Mouse (Mus musculus) layer of hippocampus, postnatal 10 days (tissue): ENCODE measurements around the gene Ddx21. TPM values are rescaled to one million over a fixed set of nuclear protein-coding genes. Genes with fewer than 3 reads are reported as not detected.

Experiments
- DNase-seq, 2 experiments: peaks; one replicate each; pipeline ENCODE4 v3.0.0; 2021; ENCODE audit warnings: low spot score in 2 of 2
- total RNA-seq, 2 experiments: library from RNA; stranded (reverse); gene quantifications; 2 replicates each; pipeline ENCODE4 v1.2.3; 2021

The Ddx21 gene
- total RNA-seq, 2 experiments from 2014 or later: 34.9 to 35.0 TPM

- no peak for DNase-seq
Measured at GRCm38 (mm10) chr10:62570126-62570871, 31.8 kb downstream of the Ddx21 start.

DNA sequence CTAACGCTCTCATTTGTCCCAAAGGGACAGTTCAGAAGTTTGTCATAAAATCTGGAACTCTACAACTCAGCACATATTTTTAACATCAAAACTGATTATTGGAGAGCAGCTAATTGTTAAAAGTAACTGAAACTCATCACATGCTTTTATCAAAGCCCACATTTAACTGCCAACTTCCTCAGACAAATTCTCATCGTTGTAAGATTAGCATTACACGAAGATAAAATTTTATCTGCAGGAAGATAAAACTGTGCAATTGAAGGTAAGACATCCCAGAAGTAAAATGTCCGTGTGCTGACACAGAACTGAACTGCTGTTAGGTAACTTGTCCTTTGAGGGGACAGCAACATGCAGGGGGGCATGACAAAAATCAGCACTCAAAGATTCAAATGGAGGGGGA is 33.2 kb downstream of the Ddx21 start:
- DNase-seq: no peak

GRCm38 (mm10) chr10:62557736-62558135 is 44.3 kb downstream of the Ddx21 start:
- DNase-seq: no peak

DNA sequence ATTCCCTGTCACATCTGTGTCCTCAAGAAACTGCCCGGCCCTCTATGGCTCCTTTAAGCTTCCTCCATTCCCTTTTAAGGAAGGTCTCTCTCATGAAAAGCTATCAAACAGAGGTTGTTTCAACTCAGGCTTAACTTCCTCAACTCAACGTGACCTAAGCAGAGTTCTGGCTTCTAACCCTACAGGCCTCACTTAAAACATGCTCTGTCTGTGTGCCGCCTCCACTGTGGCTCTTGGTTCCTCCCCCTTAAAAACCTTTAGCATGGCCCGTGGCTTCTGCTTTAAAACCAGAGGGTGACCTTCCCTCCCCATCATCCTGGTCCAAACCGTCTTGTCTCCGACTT is 45.6 kb downstream of the Ddx21 start:
- DNase-seq: no peak

- DNase-seq: no peak
Measured at GRCm38 (mm10) chr10:62555705-62556557, 46.1 kb downstream of the Ddx21 start.

- DNase-seq: no peak
Measured at GRCm38 (mm10) chr10:62553611-62554091, 48.4 kb downstream of the Ddx21 start.

DNA sequence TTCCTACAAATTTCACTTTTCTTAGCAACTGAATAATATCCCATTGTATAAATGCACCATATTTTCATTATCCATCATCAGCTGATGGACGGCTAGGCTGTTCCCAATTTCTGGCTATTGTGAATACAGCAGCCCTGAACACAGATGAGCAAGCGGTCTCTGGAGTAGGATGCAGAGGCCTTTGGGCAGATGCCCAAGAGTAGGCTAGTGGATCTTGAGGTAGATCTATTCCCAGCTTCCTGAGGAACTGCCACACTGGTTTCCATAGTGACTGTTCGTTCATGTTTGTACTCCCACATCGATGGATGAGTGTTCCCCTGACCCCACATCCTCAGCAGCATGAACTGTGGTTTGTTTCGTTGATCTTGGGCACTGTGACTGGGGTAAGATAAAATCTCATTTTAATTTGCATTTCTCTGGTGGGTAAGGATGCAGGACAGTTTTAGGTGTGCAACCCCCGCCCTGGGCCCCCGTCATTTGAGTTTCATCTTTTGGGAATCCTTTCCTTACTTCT is 51.2 kb downstream of the Ddx21 start:
- no peak for DNase-seq

DNA sequence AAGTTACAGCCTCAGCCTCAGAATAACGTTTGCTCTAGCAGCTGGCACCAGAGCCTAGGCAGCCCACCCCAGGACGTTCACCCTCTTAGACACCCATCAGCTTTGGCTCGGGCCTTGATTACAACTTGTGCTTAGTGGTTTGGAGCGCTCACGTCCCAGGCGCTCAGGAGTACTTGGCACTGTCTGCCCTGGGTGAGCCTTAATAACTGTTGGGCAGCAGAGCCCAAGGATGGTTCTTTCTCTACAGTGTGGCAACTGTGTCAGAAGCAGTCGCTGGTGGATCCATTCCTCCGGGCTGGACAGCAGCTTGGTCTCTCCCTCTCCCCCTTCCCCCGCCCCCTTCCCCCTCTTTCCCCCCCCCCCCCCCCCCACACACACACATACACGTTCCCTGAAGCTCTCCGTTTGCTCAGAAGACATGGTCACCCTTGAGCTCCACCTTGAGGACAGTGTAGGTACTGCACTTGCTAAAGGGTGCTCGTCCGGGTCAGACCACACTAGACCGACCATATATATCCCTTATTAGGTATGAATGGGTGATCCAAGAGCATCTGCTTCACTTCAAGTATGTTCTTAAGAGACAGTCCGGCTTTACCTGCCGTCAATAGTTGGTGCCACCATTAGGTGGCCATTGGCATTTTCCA is 52.4 kb downstream of the Ddx21 start:
- peak; percentile 76 to 77 for DNase-seq

DNA sequence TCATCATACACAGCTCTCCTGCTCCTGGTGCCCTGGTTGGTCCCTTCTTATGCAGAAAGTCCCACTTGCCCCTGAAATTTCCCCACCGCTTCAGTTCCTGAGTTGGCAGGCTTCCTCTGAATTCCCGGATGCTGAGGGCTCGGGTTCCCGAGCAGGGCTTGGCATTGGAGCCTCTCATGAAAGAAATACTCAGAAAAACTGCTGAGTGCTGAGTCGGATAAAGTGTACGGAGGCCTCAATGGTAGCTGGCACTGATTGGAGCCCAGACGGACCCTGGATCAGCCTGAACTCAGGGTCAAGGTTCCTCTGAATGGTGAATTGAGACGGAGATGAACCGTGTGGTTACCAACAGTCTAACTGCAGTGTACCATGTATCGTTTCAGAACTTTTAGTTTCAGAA is 55.6 kb downstream of the Ddx21 start:
- DNase-seq: no peak

DNA sequence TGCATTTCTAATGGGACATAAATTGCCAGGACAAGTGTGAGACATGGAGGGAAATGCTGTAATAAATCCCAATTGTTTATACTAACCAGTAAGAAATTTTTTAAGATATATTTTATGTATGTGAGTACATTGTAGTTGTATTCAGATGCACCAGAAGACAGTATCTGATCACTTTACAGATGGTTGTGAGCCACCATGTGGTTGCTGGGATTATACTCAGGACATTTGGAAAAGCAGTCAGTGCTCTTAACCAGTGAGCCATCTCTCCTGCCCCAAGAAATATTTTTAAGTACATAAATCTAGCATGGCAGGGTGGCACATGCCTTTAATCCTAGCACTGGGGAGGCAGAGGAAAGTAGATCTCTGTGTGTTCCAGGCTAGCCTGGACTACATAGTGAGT is 56.3 kb downstream of the Ddx21 start:
- DNase-seq: no peak

GRCm38 (mm10) chr10:62544316-62544715 is 57.8 kb downstream of the Ddx21 start:
- DNase-seq: no peak

GRCm38 (mm10) chr10:62543399-62543808 is 58.7 kb downstream of the Ddx21 start:
- no peak for DNase-seq

DNA sequence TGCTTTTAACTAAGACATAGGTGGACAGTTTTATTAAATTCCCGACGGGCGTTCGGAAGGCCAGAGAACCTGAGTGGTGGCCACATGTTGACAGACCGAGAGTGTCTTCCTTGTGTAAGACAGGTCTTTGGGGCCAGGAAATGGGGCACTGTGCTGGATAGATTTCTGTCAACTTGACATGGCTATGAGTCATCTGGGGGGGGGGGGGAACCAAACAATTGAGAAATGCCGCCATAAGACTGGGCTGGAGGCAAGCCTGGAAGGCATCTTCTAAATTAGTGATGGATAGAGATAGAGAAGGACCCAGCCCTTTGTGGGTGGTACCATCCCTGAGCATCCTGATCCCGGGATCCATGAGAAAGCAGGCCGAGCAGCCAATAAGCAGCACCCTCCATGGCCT is 59.2 kb downstream of the Ddx21 start:
- DNase-seq: no peak

- DNase-seq: no peak
Measured at GRCm38 (mm10) chr10:62542507-62542906, 59.6 kb downstream of the Ddx21 start.

DNA sequence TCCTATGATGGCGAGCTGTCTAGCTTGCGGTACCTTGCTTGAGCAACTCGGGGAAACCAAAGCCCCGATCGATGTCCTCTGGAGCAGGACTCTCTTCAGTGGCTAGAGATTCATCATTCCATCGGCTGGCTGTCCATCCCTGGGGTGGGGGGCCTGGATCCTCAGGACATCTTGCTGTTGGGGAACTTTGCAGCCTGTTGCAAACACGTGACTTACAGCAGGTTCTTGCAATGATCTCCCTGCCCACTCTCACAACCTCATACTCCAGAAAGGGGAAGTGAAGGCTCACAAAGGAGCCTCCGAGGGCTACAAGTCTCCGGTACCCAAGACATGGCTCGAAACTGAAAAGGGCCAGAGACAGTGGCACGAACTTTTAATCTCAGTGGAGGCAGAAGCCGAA is 60.6 kb downstream of the Ddx21 start:
- no peak for DNase-seq

DNA sequence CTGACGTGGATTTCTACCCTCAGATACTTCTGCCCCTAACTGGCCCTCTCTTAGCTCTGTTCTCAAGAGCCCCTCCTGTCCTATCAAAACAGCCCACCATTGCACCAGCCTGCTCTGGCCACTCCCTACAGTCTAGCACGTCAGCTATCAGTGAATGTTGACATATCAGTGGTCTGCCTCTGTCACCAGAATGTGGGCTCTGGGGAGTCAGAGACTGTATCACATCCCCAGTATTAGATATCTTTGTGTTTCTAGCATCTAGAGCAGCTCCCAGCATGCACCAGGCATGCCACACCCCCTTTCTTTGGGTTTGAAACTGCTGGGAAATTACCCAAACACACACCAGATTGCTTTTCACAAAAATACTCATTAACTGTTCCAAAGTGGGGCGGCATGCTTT is 61.3 kb downstream of the Ddx21 start:
- no peak for DNase-seq

GRCm38 (mm10) chr10:62534509-62534908 is 67.6 kb downstream of the Ddx21 start:
- no peak for DNase-seq

DNA sequence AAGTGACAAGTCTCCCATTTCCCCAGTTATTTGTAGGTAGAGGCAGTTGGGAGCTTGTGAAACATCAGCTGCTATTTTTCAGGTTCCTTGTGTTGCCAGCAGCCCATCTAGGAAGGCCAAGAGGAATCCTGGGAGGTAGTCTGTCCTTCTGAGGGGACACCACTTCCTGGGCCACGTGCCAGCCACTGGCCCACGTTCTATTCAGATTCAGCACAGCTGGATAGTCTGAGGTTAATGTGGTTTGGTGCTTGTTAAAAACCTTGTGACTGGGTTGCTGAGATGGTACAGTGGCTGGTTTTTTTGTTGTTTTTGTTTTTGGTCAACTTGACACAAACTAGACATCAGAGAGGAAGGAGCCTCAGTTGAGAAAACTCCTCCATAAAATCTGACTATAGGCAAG is 69.2 kb downstream of the Ddx21 start:
- no peak for DNase-seq
